Mouse (Mus musculus): Measurements from ENCODE around the gene Nt5c1a.

DNA sequence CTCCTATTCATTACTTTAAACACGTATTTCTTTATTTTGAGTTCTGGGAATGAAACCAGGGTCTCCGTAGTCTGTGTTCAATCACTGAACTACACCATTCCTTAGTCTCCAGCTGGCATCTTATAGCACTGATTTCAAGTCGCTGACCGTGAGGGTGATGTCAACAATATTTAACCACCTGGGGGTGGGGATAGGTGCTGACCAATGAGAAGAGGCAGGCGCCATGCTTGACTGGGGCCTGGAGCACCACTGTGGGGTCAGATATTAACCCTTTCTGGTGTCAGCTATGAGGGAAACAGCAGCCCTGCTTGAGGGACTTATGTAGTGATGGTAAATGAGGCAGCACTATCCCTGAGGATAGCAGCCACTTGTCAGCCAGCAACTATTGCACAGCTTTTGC, 10.1 kb downstream of the Nt5c1a start:
- TF ChIP-seq CTCF (IDR thresholded peaks at IDR 0.05): no peak
- TF ChIP-seq EP300 (IDR thresholded peaks at IDR 0.05): no peak

All from lung, postnatal 0 days (tissue).